Mouse (Mus musculus): Measurements from ENCODE around the gene Tomm34.

Tomm34 gene

GRCm38 (mm10) chr2:164070765-164071436, at the start of gene Tomm34:
Gene Tomm34, minus strand, starts transcription at chr2:164071169.
- DNase-seq, result peak; percentile 89 to 95

- no peak for DNase-seq
Observed at GRCm38 (mm10) chr2:164119503-164119902, 48.5 kb upstream of the Tomm34 start.

- no peak for DNase-seq
Observed at GRCm38 (mm10) chr2:164115531-164115930, 44.6 kb upstream of the Tomm34 start.

- no peak for DNase-seq
Observed at GRCm38 (mm10) chr2:164114051-164114450, 43.1 kb upstream of the Tomm34 start.

- no peak for DNase-seq
Observed at GRCm38 (mm10) chr2:164111546-164111945, 40.6 kb upstream of the Tomm34 start.

GRCm38 (mm10) chr2:164108501-164108900, 37.5 kb upstream of the Tomm34 start:
- DNase-seq, result no peak

GRCm38 (mm10) chr2:164107125-164107874, 36.3 kb upstream of the Tomm34 start:
- no peak for DNase-seq

GRCm38 (mm10) chr2:164106287-164107035, 35.5 kb upstream of the Tomm34 start:
- no peak for DNase-seq

- peak; percentile 69 to 78 for DNase-seq
Observed at GRCm38 (mm10) chr2:164103501-164103900, 32.5 kb upstream of the Tomm34 start.

GRCm38 (mm10) chr2:164102366-164102765, 31.4 kb upstream of the Tomm34 start:
- no peak for DNase-seq

- DNase-seq, result no peak
Observed at GRCm38 (mm10) chr2:164101936-164102335, 31.0 kb upstream of the Tomm34 start.

- peak; percentile 68 to 70 for DNase-seq
Observed at GRCm38 (mm10) chr2:164098603-164099250, 27.8 kb upstream of the Tomm34 start.

GRCm38 (mm10) chr2:164094152-164094551, 23.2 kb upstream of the Tomm34 start:
- no peak for DNase-seq

- no peak for DNase-seq
Observed at GRCm38 (mm10) chr2:164089508-164089907, 18.5 kb upstream of the Tomm34 start.

GRCm38 (mm10) chr2:164087416-164088017, 16.5 kb upstream of the Tomm34 start:
- DNase-seq, result no peak

GRCm38 (mm10) chr2:164084342-164084700, 13.4 kb upstream of the Tomm34 start:
- DNase-seq, result no peak

- DNase-seq, result no peak
Observed at GRCm38 (mm10) chr2:164083609-164084341, 12.8 kb upstream of the Tomm34 start.

GRCm38 (mm10) chr2:164082175-164082574, 11.2 kb upstream of the Tomm34 start:
- DNase-seq, result no peak

- no peak for DNase-seq
Observed at GRCm38 (mm10) chr2:164081577-164081976, 10.6 kb upstream of the Tomm34 start.

GRCm38 (mm10) chr2:164079488-164079887, 8.5 kb upstream of the Tomm34 start:
- no peak for DNase-seq

- DNase-seq, result no peak
Observed at GRCm38 (mm10) chr2:164077875-164078274, 6.9 kb upstream of the Tomm34 start.

- DNase-seq, result no peak
Observed at GRCm38 (mm10) chr2:164076874-164077425, 6.0 kb upstream of the Tomm34 start.
